Mouse (Mus musculus) liver, embryonic 14.5 days (tissue): ENCODE measurements around the gene Olfr12. TPM values are rescaled to one million over a fixed set of nuclear protein-coding genes. Genes with fewer than 3 reads are reported as not detected.

ENCODE experiments used
- ATAC-seq: fragments of 200-750 bp; cut with Nextera tagmentation; 2 replicates; pipeline ENCODE4 v1.8.0; 2017; ENCODE audit warnings: moderate number of reproducible peaks, mild to moderate bottlenecking, moderate library complexity; ENCODE audit not compliant: insufficient read depth
- DNase-seq, 3 experiments: peaks; one replicate each; pipeline ENCODE4 v3.0.0-alpha.2; 2012 to 2013; ENCODE audit warnings: low read depth in 3 of 3, low spot score in 3 of 3
- H3K27ac ChIP-seq: fragments of 300-500 bp; sonication (generic); 2 replicates; pipeline ENCODE4 v1.5.1; 2014; ENCODE audit warnings: moderate library complexity, mild to moderate bottlenecking, control low read depth, inconsistent platforms
- H3K27me3 ChIP-seq: fragments of 300-500 bp; sonication (generic); 2 replicates; pipeline ENCODE4 v1.6.1; 2014; ENCODE audit warnings: mild to moderate bottlenecking, low read length, moderate library complexity; ENCODE audit not compliant: control insufficient read depth, insufficient read depth
- H3K36me3 ChIP-seq: fragments of 300-500 bp; sonication (generic); replicated peaks from 2 replicates; pipeline ENCODE4 v1.6.1; 2014; ENCODE audit warnings: low read depth; ENCODE audit not compliant: control insufficient read depth, insufficient read depth
- H3K4me1 ChIP-seq, 2 experiments: fragments of 200-500 bp in 1 of 2; fragments of 300-500 bp in 1 of 2; sonication (generic) in 1 of 2; replicated peaks; 2 replicates each; pipeline ENCODE4 v1.6.1; 2012 to 2014; ENCODE audit warnings: antibody characterized with exemption in 1 of 2, inconsistent platforms in 1 of 2, low read length in 1 of 2; ENCODE audit not compliant: control insufficient read depth in 2 of 2, insufficient read depth in 2 of 2
- H3K4me2 ChIP-seq: fragments of 300-500 bp; sonication (generic); 2 replicates; pipeline ENCODE4 v1.6.1; 2014; ENCODE audit warnings: low read depth, mild to moderate bottlenecking, control low read depth, moderate library complexity
- H3K4me3 ChIP-seq, 2 experiments: fragments of 200-500 bp in 1 of 2; fragments of 300-500 bp in 1 of 2; sonication (generic) in 1 of 2; 2 replicates each; pipeline ENCODE4 v1.5.1; 2012 to 2014; ENCODE audit warnings: low read depth in 2 of 2, low read length in 2 of 2, mild to moderate bottlenecking in 2 of 2, control low read depth in 1 of 2, inconsistent platforms in 1 of 2, moderate library complexity in 1 of 2; ENCODE audit not compliant: insufficient read depth in 1 of 2
- H3K9ac ChIP-seq: fragments of 300-500 bp; sonication (generic); replicated peaks from 2 replicates; pipeline ENCODE4 v1.6.1; 2014; ENCODE audit warnings: mild to moderate bottlenecking, control low read depth, moderate library complexity
- H3K9me3 ChIP-seq: fragments of 300-500 bp; sonication (generic); 2 replicates; pipeline ENCODE4 v1.6.1; 2016; ENCODE audit warnings: low read length, mixed read lengths; ENCODE audit not compliant: control insufficient read depth
- CTCF ChIP-seq: IDR thresholded peaks from 2 replicates; pipeline ENCODE4 v1.5.1; 2016; ENCODE audit warnings: antibody characterized with exemption, low read depth, control low read depth
- EP300 ChIP-seq: IDR thresholded peaks from 2 replicates; pipeline ENCODE4 v1.6.1; 2016; ENCODE audit warnings: antibody characterized with exemption, low read depth
- WGBS: fragments of 180-500 bp; shearing (Covaris S2); extraction: QIAGEN DNeasy Blood & Tissue Kit; methylation state at CpG from one replicate; pipeline ENCODE4 v1.1.7; 2014; ENCODE audit not compliant: insufficient replicate concordance; 5-methylcytosine and 5-hydroxymethylcytosine counted together
- polyA plus RNA-seq, 2 experiments: library from polyadenylated mRNA; depleted of rRNA in 1 of 2; stranded (reverse) in 1 of 2; unstranded in 1 of 2; fragments of >200 nt; fragmentation: Nextera tagmentation in 1 of 2; extraction: Ambion mirVana in 1 of 2; gene quantifications; 2 replicates each; pipeline versions ENCODE4 v1.2.1 to v1.2.3; 2012 to 2014

Gene Olfr12
- polyA plus RNA-seq, 2 experiments: not detected

- no peak overlapping the region for H3K9ac ChIP-seq
- TF ChIP-seq CTCF (no peak), EP300 (no peak)
- H3K4me2 ChIP-seq: no peak overlapping the region
- DNase-seq (no peak), ATAC-seq (no peak)
- 62% methylated on average over 5 of the region's 5 CpGs for WGBS
- H3K27me3 ChIP-seq: no peaks in the 10 kb centered on the region
- H3K4me3 ChIP-seq: no peak overlapping the region
- no peaks in the 10 kb centered on the region for H3K9me3 ChIP-seq
- H3K36me3 ChIP-seq: no peaks in the 10 kb centered on the region
- no peak overlapping the region for H3K27ac ChIP-seq
- H3K4me1 ChIP-seq: peaks cover 0 to 18% of the 10 kb centered on the region in 2 experiments; a peak in 2 of 4 replicates
Measured at GRCm38 (mm10) chr1:92644916-92645315, 27.3 kb downstream of the Olfr12 start.

- DNase-seq (no peak), ATAC-seq (no peak)
- Histone ChIP-seq H3K4me2 (no peak overlapping the region), H3K9me3 (no peaks in the 10 kb centered on the region), H3K4me1 (peaks cover 0 to 11% of the 10 kb centered on the region in 2 experiments; a peak in 2 of 4 replicates), H3K27ac (no peak overlapping the region), H3K9ac (no peak overlapping the region), H3K4me3 (no peak overlapping the region), H3K36me3 (no peaks in the 10 kb centered on the region), H3K27me3 (no peaks in the 10 kb centered on the region)
- WGBS: 32% methylated on average over 2 of the region's 2 CpGs
- TF ChIP-seq CTCF: no peak
- TF ChIP-seq EP300: no peak
Measured at GRCm38 (mm10) chr1:92646111-92646510, 28.5 kb downstream of the Olfr12 start.

GRCm38 (mm10) chr1:92646601-92647000 lies 29.0 kb downstream of the Olfr12 start:
- H3K27ac ChIP-seq: no peak overlapping the region
- H3K4me1 ChIP-seq: peaks cover 0 to 11% of the 10 kb centered on the region in 2 experiments; a peak in 2 of 4 replicates
- no peak overlapping the region for H3K4me2 ChIP-seq
- ATAC-seq (no peak), DNase-seq (no peak)
- H3K27me3 ChIP-seq: no peaks in the 10 kb centered on the region
- H3K4me3 ChIP-seq: no peak overlapping the region
- no peak for TF ChIP-seq EP300
- TF ChIP-seq CTCF: no peak
- no peaks in the 10 kb centered on the region for H3K9me3 ChIP-seq
- WGBS: 61% methylated on average over 7 of the region's 7 CpGs
- H3K9ac ChIP-seq: no peak overlapping the region
- no peaks in the 10 kb centered on the region for H3K36me3 ChIP-seq

- no peak overlapping the region for H3K4me2 ChIP-seq
- H3K4me1 ChIP-seq: peaks cover 0 to 9% of the 10 kb centered on the region in 2 experiments; a peak in 2 of 4 replicates
- DNase-seq (no peak), ATAC-seq (no peak)
- H3K27me3 ChIP-seq: no peaks in the 10 kb centered on the region
- no peak overlapping the region for H3K27ac ChIP-seq
- no peaks in the 10 kb centered on the region for H3K36me3 ChIP-seq
- H3K9ac ChIP-seq: no peak overlapping the region
- H3K4me3 ChIP-seq: no peak overlapping the region
- 43% methylated on average over 4 of the region's 4 CpGs for WGBS
- no peaks in the 10 kb centered on the region for H3K9me3 ChIP-seq
- no peak for TF ChIP-seq EP300
- no peak for TF ChIP-seq CTCF
Measured at GRCm38 (mm10) chr1:92647026-92647425, 29.4 kb downstream of the Olfr12 start.

GRCm38 (mm10) chr1:92647752-92648151 lies 30.2 kb downstream of the Olfr12 start:
- Histone ChIP-seq H3K9ac (no peak overlapping the region), H3K27ac (no peak overlapping the region), H3K9me3 (no peaks in the 10 kb centered on the region), H3K4me3 (peak overlapping the region in 1 of 2 experiments; percentile 1; a peak in 1 of 4 replicates), H3K4me1 (peaks cover 0 to 6% of the 10 kb centered on the region in 2 experiments; a peak in 1 of 4 replicates), H3K36me3 (no peaks in the 10 kb centered on the region), H3K27me3 (no peaks in the 10 kb centered on the region), H3K4me2 (peak overlapping the region; percentile 45)
- peak; percentile 28 to 42 (median 30) for DNase-seq
- ATAC-seq: 0 out of 2 replicates have a peak, but pooled peaks have one; percentile 28
- TF ChIP-seq CTCF (peak; percentile 91), EP300 (no peak)
- WGBS: 8% methylated on average over 8 of the region's 8 CpGs
